8 mouse cellular contexts compared by ENCODE assay signal in genomic region chr15:25773711-25774513, GRCm38 (mm10).
DNase-seq lines count a peak whose midpoint lies in the region; ATAC-seq and TF ChIP-seq lines count a peak whose summit lies in the region.

No protein-coding gene starts in this region.

- DNase-seq in 3134 (ENCODE audit: extremely low read depth, insufficient read length, low spot score) = peak; percentile 63
- peak; percentile 28 for DNase-seq in adrenal gland, adult 8-10 months
- DNase-seq in layer of hippocampus, adult 2 months (ENCODE audit: low spot score in 2 of 2) = peak; percentile 55 to 76
- peak; percentile 40 for DNase-seq in lung, adult 2 months
- DNase-seq in thymus, adult 2 months = peak; percentile 28

- 0 out of 2 replicates have a peak overlapping the region, but pooled peaks have one; percentile 14 for H3K9ac ChIP-seq in forebrain, embryonic 16.5 days (replicated peaks; ENCODE audit: low read depth, low read length)
- H3K9ac ChIP-seq in neural tube, embryonic 14.5 days (replicated peaks; ENCODE audit: low read depth, low read length) = no peak overlapping the region; the same call in 1 of the 2 replicates

- peak overlapping the region; percentile 33 for H3K4me3 ChIP-seq in forebrain, embryonic 16.5 days (replicated peaks; ENCODE audit: low read length)
- H3K4me3 ChIP-seq in layer of hippocampus, adult 2 months = peak overlapping the region; percentile 58
- peak overlapping the region; percentile 22 for H3K4me3 ChIP-seq in lung, adult 2 months (replicated peaks; ENCODE audit: extremely low read depth, low read depth, low read length)
- peak overlapping the region; percentile 21 for H3K4me3 ChIP-seq in neural tube, embryonic 14.5 days (ENCODE audit: low read depth, low read length)
- H3K4me3 ChIP-seq in thymus, adult 2 months (ENCODE audit: control insufficient read depth, insufficient read depth, low read length) = peak overlapping the region; percentile 61

- H3K27me3 ChIP-seq in forebrain, embryonic 16.5 days (replicated peaks; ENCODE audit: control insufficient read depth, insufficient read depth, low read length) = no peaks in the 10 kb centered on the region
- H3K27me3 ChIP-seq in neural tube, embryonic 14.5 days (ENCODE audit: control insufficient read depth, insufficient read depth, low read length) = no peaks in the 10 kb centered on the region
- H3K27me3 ChIP-seq in thymus, adult 2 months (ENCODE audit: control insufficient read depth, insufficient read depth, low read length) = no peaks in the 10 kb centered on the region

- H3K9me3 ChIP-seq in forebrain, embryonic 16.5 days (ENCODE audit: control insufficient read depth, low read length) = no peaks in the 10 kb centered on the region
- H3K9me3 ChIP-seq in neural tube, embryonic 14.5 days (ENCODE audit: control insufficient read depth, low read length) = no peaks in the 10 kb centered on the region

- peaks cover 42% of the 10 kb centered on the region for H3K4me1 ChIP-seq in forebrain, embryonic 16.5 days (replicated peaks; ENCODE audit: control insufficient read depth, insufficient read depth, low read length)
- H3K4me1 ChIP-seq in lung, adult 2 months (ENCODE audit: control insufficient read depth, insufficient read depth, low read length) = peaks cover 9% of the 10 kb centered on the region; the same call in 1 of the 2 replicates
- peaks cover 12% of the 10 kb centered on the region for H3K4me1 ChIP-seq in neural tube, embryonic 14.5 days (ENCODE audit: control insufficient read depth, insufficient read depth, low read length)
- peaks cover 2% of the 10 kb centered on the region; the same call in 1 of the 2 replicates for H3K4me1 ChIP-seq in thymus, adult 2 months (replicated peaks; ENCODE audit: control insufficient read depth, insufficient read depth, low read length)

- peak overlapping the region; percentile 86 for H3K27ac ChIP-seq in forebrain, embryonic 16.5 days (ENCODE audit: low read length)
- H3K27ac ChIP-seq in layer of hippocampus, adult 2 months = peak overlapping the region; percentile 87
- H3K27ac ChIP-seq in neural tube, embryonic 14.5 days (ENCODE audit: low read depth, low read length) = peak overlapping the region; percentile 55; the same call in 1 of the 2 replicates
- no peak overlapping the region for H3K27ac ChIP-seq in thymus, adult 2 months (ENCODE audit: control insufficient read depth, insufficient read depth, low read length)

- no peak for TF ChIP-seq CTCF in layer of hippocampus, adult 2 months (conservative IDR thresholded peaks at IDR 0.05)
- no peak for TF ChIP-seq CTCF in lung, adult 2 months (IDR thresholded peaks at IDR 0.05; ENCODE audit: insufficient read depth, low read length)
- TF ChIP-seq CTCF in thymus, adult 2 months (IDR thresholded peaks at IDR 0.05; ENCODE audit: borderline replicate concordance, control insufficient read depth, extremely low read depth, insufficient read depth, low read length, poor library complexity) = no peak

- peak overlapping the region; percentile 51 for H3K4me2 ChIP-seq in forebrain, embryonic 16.5 days (ENCODE audit: low read length)
- H3K4me2 ChIP-seq in neural tube, embryonic 14.5 days (ENCODE audit: low read depth, low read length) = peak overlapping the region; percentile 40

- no peaks in the 10 kb centered on the region for H3K36me3 ChIP-seq in forebrain, embryonic 16.5 days (ENCODE audit: control insufficient read depth, insufficient read depth)
- no peaks in the 10 kb centered on the region for H3K36me3 ChIP-seq in neural tube, embryonic 14.5 days (ENCODE audit: control insufficient read depth, insufficient read depth, low read length)
- H3K36me3 ChIP-seq in thymus, adult 2 months (ENCODE audit: control insufficient read depth, insufficient read depth, low read length) = no peaks in the 10 kb centered on the region

- ATAC-seq in forebrain, embryonic 16.5 days = peak; percentile 81
- ATAC-seq in hematopoietic stem cell, adult 5-6 weeks (replicated peaks in 1 of 2; ENCODE audit: insufficient read depth in 1 of 2, low FRiP score in 2 of 2, low TSS enrichment in 1 of 2, low read depth in 1 of 2, poor library complexity in 2 of 2, severe bottlenecking in 2 of 2) = peak; percentile 87 to 90
- peak; percentile 88 for ATAC-seq in neural tube, embryonic 14.5 days (ENCODE audit: low read depth)

- under 1% methylated on average over 21 of the region's 21 CpGs for WGBS in forebrain, embryonic 16.5 days
- WGBS in lung, adult 2 months = 13% methylated on average over 21 of the region's 21 CpGs
- 2% methylated on average over 21 of the region's 21 CpGs for WGBS in neural tube, embryonic 14.5 days
- 8% methylated on average over 21 of the region's 21 CpGs for WGBS in thymus, adult 2 months

- no peak for TF ChIP-seq POLR2A in lung, adult 2 months (IDR thresholded peaks at IDR 0.05; ENCODE audit: borderline replicate concordance, extremely low read depth, low read depth, low read length)
- no peak for TF ChIP-seq POLR2A in thymus, adult 2 months (IDR thresholded peaks at IDR 0.05; ENCODE audit: control insufficient read depth, extremely low read depth, insufficient read depth, low read length, poor library complexity)
